Comparison of ENCODE assay signal across 8 mouse cellular contexts in genomic region chr19:11768163-11768562, GRCm38 (mm10). TPM values are rescaled to one million over a fixed set of nuclear protein-coding genes. Genes with fewer than 3 reads are reported as not detected.
DNase-seq lines count a peak whose midpoint lies in the region; ATAC-seq lines count a peak whose summit lies in the region.
"Had no signal": no experiment of that assay in that cellular context is flagged by ENCODE, and none has a peak within 500 bp of the region (broad histone marks: within the 10 kb centered on the region; RNA-seq: fewer than 3 reads in every experiment).

No protein-coding gene starts in this region.

- H3K4me3 ChIP-seq in kidney, embryonic 14.5 days (ENCODE audit: low read length): no peak overlapping the region
- H3K4me3 ChIP-seq in intestine, embryonic 15.5 days (replicated peaks): no peak overlapping the region

- peaks cover 3% of the 10 kb centered on the region for H3K36me3 ChIP-seq in kidney, embryonic 14.5 days (ENCODE audit: control insufficient read depth, insufficient read depth, low read length)
- no peaks in the 10 kb centered on the region for H3K36me3 ChIP-seq in splenic B cell, adult 2 months (ENCODE audit: control insufficient read depth, insufficient read depth, low read length, poor library complexity, severe bottlenecking)
- no peaks in the 10 kb centered on the region for H3K36me3 ChIP-seq in intestine, embryonic 15.5 days

- 0 out of 2 replicates have a peak, but pooled peaks cover 6% of the 10 kb centered on the region for H3K4me1 ChIP-seq in kidney, embryonic 14.5 days (ENCODE audit: control insufficient read depth, insufficient read depth, low read length)
- 0 out of 2 replicates have a peak, but pooled peaks cover 6% of the 10 kb centered on the region for H3K4me1 ChIP-seq in intestine, embryonic 15.5 days (replicated peaks)

- no peak for ATAC-seq in kidney, embryonic 14.5 days (ENCODE audit: low FRiP score, low TSS enrichment)
- peak; percentile 64 for ATAC-seq in CD4-positive, CD25-positive, alpha-beta regulatory T cell, adult 4 months
- no peak for ATAC-seq in intestine, embryonic 15.5 days

- H3K27ac ChIP-seq in kidney, embryonic 14.5 days (ENCODE audit: low read depth, low read length): no peak overlapping the region
- no peak overlapping the region for H3K27ac ChIP-seq in intestine, embryonic 15.5 days

- no peak overlapping the region for H3K9ac ChIP-seq in kidney, embryonic 14.5 days (ENCODE audit: low read depth, low read length)
- H3K9ac ChIP-seq in intestine, embryonic 15.5 days: no peak overlapping the region

- H3K4me2 ChIP-seq in kidney, embryonic 14.5 days (replicated peaks; ENCODE audit: low read depth, low read length): no peak overlapping the region
- no peak overlapping the region for H3K4me2 ChIP-seq in intestine, embryonic 15.5 days (replicated peaks)

- no peaks in the 10 kb centered on the region for H3K9me3 ChIP-seq in kidney, embryonic 14.5 days (ENCODE audit: control insufficient read depth, low read length)
- H3K9me3 ChIP-seq in intestine, embryonic 15.5 days: no peaks in the 10 kb centered on the region

- 19% methylated on average over 3 of the region's 3 CpGs for WGBS in kidney, embryonic 14.5 days
- 8% methylated on average over 3 of the region's 3 CpGs for WGBS in intestine, embryonic 15.5 days

- peak; percentile 7 to 33 for DNase-seq in kidney, postnatal 36 days
- DNase-seq in R1 (ENCODE audit: low read depth, low spot score): peak; percentile 71
- peak; percentile 6 for DNase-seq in hindlimb bud, embryonic 11.5 days (ENCODE audit: extremely low spot score, low read depth, low spot score)
- peak; percentile 82 for DNase-seq in splenic B cell, adult 2 months (ENCODE audit: low read depth, low spot score)

- no peaks in the 10 kb centered on the region for H3K27me3 ChIP-seq in kidney, embryonic 14.5 days (ENCODE audit: control insufficient read depth, insufficient read depth, low read length)
- no peaks in the 10 kb centered on the region for H3K27me3 ChIP-seq in splenic B cell, adult 2 months (ENCODE audit: control insufficient read depth, insufficient read depth, low read length, poor library complexity, severe bottlenecking)
- no peaks in the 10 kb centered on the region for H3K27me3 ChIP-seq in intestine, embryonic 15.5 days (replicated peaks)

RNA-seq across cellular contexts. Expression of gene Mrpl16, which starts 2.0 kb away (rescaled TPM):
- 59.8 and 64.9 TPM in 2 replicates for polyA plus RNA-seq in kidney, embryonic 14.5 days (2014; fragmentation: Nextera tagmentation; extraction: Ambion mirVana)
- polyA plus RNA-seq in CD4-positive, CD25-positive, alpha-beta regulatory T cell, adult 4 months (2017; shearing (Covaris generic)): 10 to 100 TPM; 39.7 to 40.2 TPM
- polyA plus RNA-seq in intestine, embryonic 15.5 days (2015; fragmentation: Nextera tagmentation; extraction: Ambion mirVana): 58.3 and 63.8 TPM in 2 replicates

RNA-seq across cellular contexts. Expression of gene Gif, which starts 20.8 kb away (rescaled TPM):
- not detected in 2 replicates for polyA plus RNA-seq in kidney, embryonic 14.5 days (2014; fragmentation: Nextera tagmentation; extraction: Ambion mirVana)
- not detected for polyA plus RNA-seq in CD4-positive, CD25-positive, alpha-beta regulatory T cell, adult 4 months (2017; shearing (Covaris generic))
- polyA plus RNA-seq in intestine, embryonic 15.5 days (2015; fragmentation: Nextera tagmentation; extraction: Ambion mirVana): not detected in 2 replicates
- polyA plus RNA-seq: heart, embryonic 14.5 days had no signal

RNA-seq across cellular contexts. Expression of gene Stx3, which starts 51.0 kb away (rescaled TPM):
- polyA plus RNA-seq in kidney, embryonic 14.5 days (2014; fragmentation: Nextera tagmentation; extraction: Ambion mirVana): 19.8 and 20.9 TPM in 2 replicates
- 1 to 10 TPM; 2.5 to 2.6 TPM for polyA plus RNA-seq in CD4-positive, CD25-positive, alpha-beta regulatory T cell, adult 4 months (2017; shearing (Covaris generic))
- polyA plus RNA-seq in intestine, embryonic 15.5 days (2015; fragmentation: Nextera tagmentation; extraction: Ambion mirVana): 41.6 and 44.8 TPM in 2 replicates

Comparison
In these comparisons a context has a peak if more than half of its experiments do, and no peak if none do; other contexts are left out.
1. DNase-seq: peak in every context shown above with its lines; median percentile 82 in splenic B cell, adult 2 months; 71 in R1; 20 in kidney, postnatal 36 days; 6 in hindlimb bud, embryonic 11.5 days.